Mouse (Mus musculus) brown adipose tissue, adult 24 weeks (tissue): ENCODE data around the gene Fndc1. TPM values are rescaled to one million over a fixed set of nuclear protein-coding genes. Genes with fewer than 3 reads are reported as not detected.

Experiments
- polyA plus RNA-seq: library from polyadenylated mRNA; stranded (reverse); fragments of >200 nt; gene quantifications from 2 replicates; pipeline ENCODE4 v1.2.4, GENCODE M21; 2012; ENCODE audit not compliant: missing spikeins, insufficient read depth, insufficient read length

Gene Fndc1
- polyA plus RNA-seq, 1 experiment: 16.9 TPM

Other genes with a start within 250 kb of the Fndc1 start
- 1.5 TPM in 1 of 2 replicates, not detected in the other for gene Tagap, start 98.7 kb upstream of the Fndc1 start, polyA plus RNA-seq
- 112 and 159 TPM in 2 replicates for gene Rsph3a, start 118.3 kb upstream of the Fndc1 start, polyA plus RNA-seq